Mouse (Mus musculus) ES-Bruce4 (cell line): ENCODE data around the gene Cnot9.

Experiments
- CTCF ChIP-seq: IDR thresholded peaks from one replicate; pipeline ENCODE4 v1.8.1; 2011; ENCODE audit warnings: low read depth, low read length
- EP300 ChIP-seq: IDR thresholded peaks from 2 replicates; pipeline ENCODE4 v1.6.1; 2011; ENCODE audit warnings: low read depth, low read length; ENCODE audit not compliant: insufficient read depth
- POLR2A ChIP-seq: IDR thresholded peaks from one replicate; pipeline ENCODE4 v1.8.1; 2011; ENCODE audit warnings: low read length; ENCODE audit not compliant: insufficient read depth

- TF ChIP-seq POLR2A (no peak), CTCF (no peak), EP300 (no peak)
Measured at GRCm38 (mm10) chr1:74524746-74525145, 18.9 kb downstream of the Cnot9 start.
